ENCODE assay signal across 7 mouse cellular contexts in genomic region chr4:155869317-155870033, GRCm38 (mm10). TPM values are rescaled to one million over a fixed set of nuclear protein-coding genes. Genes with fewer than 3 reads are reported as not detected.
A peak's percentile ranks its signal among the peaks of the same experiment; 100 is the strongest.
DNase-seq lines count a peak whose midpoint lies in the region; ATAC-seq and TF ChIP-seq lines count a peak whose summit lies in the region.

Gene Cptp, minus strand, starts transcription at chr4:155869440.
Gene Ints11, plus strand, starts transcription at chr4:155869546.

- peaks cover 42% of the 10 kb centered on the region for H3K36me3 ChIP-seq in embryonic facial prominence, embryonic 12.5 days
- no peaks in the 10 kb centered on the region for H3K36me3 ChIP-seq in kidney, adult 2 months (ENCODE audit: control insufficient read depth, insufficient read depth, low read length)
- H3K36me3 ChIP-seq in limb, embryonic 12.5 days: peaks cover 55% of the 10 kb centered on the region
- H3K36me3 ChIP-seq in midbrain, embryonic 15.5 days (replicated peaks): peaks cover 32% of the 10 kb centered on the region
- H3K36me3 ChIP-seq in spleen, adult 2 months (ENCODE audit: control insufficient read depth, insufficient read depth, low read length): peaks cover 20% of the 10 kb centered on the region

- no peaks in the 10 kb centered on the region for H3K9me3 ChIP-seq in embryonic facial prominence, embryonic 12.5 days
- H3K9me3 ChIP-seq in limb, embryonic 12.5 days: no peaks in the 10 kb centered on the region
- no peaks in the 10 kb centered on the region for H3K9me3 ChIP-seq in midbrain, embryonic 15.5 days

- H3K9ac ChIP-seq in embryonic facial prominence, embryonic 12.5 days: peak within 1 kb of the TSS; percentile 81
- H3K9ac ChIP-seq in limb, embryonic 12.5 days (replicated peaks): peak within 1 kb of the TSS; percentile 81
- H3K9ac ChIP-seq in midbrain, embryonic 15.5 days: peak within 1 kb of the TSS; percentile 85

- H3K27me3 ChIP-seq in embryonic facial prominence, embryonic 12.5 days: no peaks in the 10 kb centered on the region
- no peaks in the 10 kb centered on the region for H3K27me3 ChIP-seq in kidney, adult 2 months (replicated peaks; ENCODE audit: control insufficient read depth, insufficient read depth, low read length)
- no peaks in the 10 kb centered on the region for H3K27me3 ChIP-seq in limb, embryonic 12.5 days
- no peaks in the 10 kb centered on the region for H3K27me3 ChIP-seq in midbrain, embryonic 15.5 days (replicated peaks)
- no peaks in the 10 kb centered on the region for H3K27me3 ChIP-seq in spleen, adult 2 months (ENCODE audit: control insufficient read depth, insufficient read depth, low read length)

- H3K27ac ChIP-seq in embryonic facial prominence, embryonic 12.5 days: peak within 1 kb of the TSS; percentile 67; the same call in 1 of the 2 replicates
- peak within 1 kb of the TSS; percentile 43; the same call in 1 of the 2 replicates for H3K27ac ChIP-seq in kidney, adult 2 months (ENCODE audit: insufficient read depth, low read depth, low read length)
- no peak within 1 kb of the TSS for H3K27ac ChIP-seq in limb, embryonic 12.5 days
- peak within 1 kb of the TSS; percentile 73 for H3K27ac ChIP-seq in midbrain, embryonic 15.5 days
- H3K27ac ChIP-seq in spleen, adult 2 months (ENCODE audit: insufficient read depth, low read length): peak within 1 kb of the TSS; percentile 50; the same call in 1 of the 2 replicates

- no peak for TF ChIP-seq POLR2A in kidney, adult 2 months (IDR thresholded peaks at IDR 0.05; ENCODE audit: low read depth, low read length)
- TF ChIP-seq POLR2A in spleen, adult 2 months (IDR thresholded peaks at IDR 0.05; ENCODE audit: low read depth, low read length): peak; percentile 76

- peak; percentile 34; the same call in 1 of the 2 replicates for TF ChIP-seq CTCF in kidney, adult 2 months (conservative IDR thresholded peaks at IDR 0.05; ENCODE audit: insufficient read depth, insufficient read length, low read depth, low read length)
- TF ChIP-seq CTCF in spleen, adult 2 months (IDR thresholded peaks at IDR 0.05; ENCODE audit: extremely low read depth, insufficient read depth, insufficient read length, insufficient replicate concordance): 0 out of 2 replicates have a peak, but pooled peaks have one; percentile 9

- peaks cover 16% of the 10 kb centered on the region for H3K4me1 ChIP-seq in embryonic facial prominence, embryonic 12.5 days
- no peaks in the 10 kb centered on the region; the same call in 1 of the 2 replicates for H3K4me1 ChIP-seq in kidney, adult 2 months (ENCODE audit: control insufficient read depth, insufficient read depth, low read length)
- peaks cover 21% of the 10 kb centered on the region for H3K4me1 ChIP-seq in limb, embryonic 12.5 days (replicated peaks)
- peaks cover 26% of the 10 kb centered on the region for H3K4me1 ChIP-seq in midbrain, embryonic 15.5 days
- H3K4me1 ChIP-seq in spleen, adult 2 months (ENCODE audit: control insufficient read depth, insufficient read depth, insufficient read length): peaks cover 6% of the 10 kb centered on the region; the same call in 1 of the 2 replicates

- H3K4me2 ChIP-seq in embryonic facial prominence, embryonic 12.5 days (replicated peaks): peak within 1 kb of the TSS; percentile 95
- peak within 1 kb of the TSS; percentile 85 for H3K4me2 ChIP-seq in limb, embryonic 12.5 days
- H3K4me2 ChIP-seq in midbrain, embryonic 15.5 days: peak within 1 kb of the TSS; percentile 97

- whole genome bisulfite sequencing in embryonic facial prominence, embryonic 12.5 days: under 1% methylated on average over 63 of the region's 63 CpGs
- under 1% methylated on average over 63 of the region's 63 CpGs for WGBS in kidney, adult 2 months
- WGBS in limb, embryonic 12.5 days: under 1% methylated on average over 63 of the region's 63 CpGs
- WGBS in midbrain, embryonic 15.5 days: under 1% methylated on average over 63 of the region's 63 CpGs
- under 1% methylated on average over 63 of the region's 63 CpGs for WGBS in spleen, adult 2 months

- H3K4me3 ChIP-seq in embryonic facial prominence, embryonic 12.5 days: peak within 1 kb of the TSS; percentile 76
- H3K4me3 ChIP-seq in kidney, adult 2 months (ENCODE audit: insufficient read depth, low read depth, low read length): peak within 1 kb of the TSS; percentile 90
- H3K4me3 ChIP-seq in limb, embryonic 12.5 days (replicated peaks): peak within 1 kb of the TSS; percentile 76
- peak within 1 kb of the TSS; percentile 86 for H3K4me3 ChIP-seq in midbrain, embryonic 15.5 days
- peak within 1 kb of the TSS; percentile 90 for H3K4me3 ChIP-seq in spleen, adult 2 months (ENCODE audit: extremely low read depth, insufficient read depth, insufficient read length)

- peak; percentile 89 for ATAC-seq in embryonic facial prominence, embryonic 12.5 days (ENCODE audit: insufficient number of reproducible peaks, insufficient read depth, low FRiP score, low TSS enrichment)
- ATAC-seq in limb, embryonic 12.5 days (ENCODE audit: insufficient number of reproducible peaks, insufficient read depth, low FRiP score, low TSS enrichment, low read depth): peak; percentile 95
- ATAC-seq in midbrain, embryonic 15.5 days (replicated peaks): peak; percentile 96

- peak; percentile 98 for DNase-seq in adrenal gland, postnatal 25 days
- peak; percentile 98 for DNase-seq in heart, adult 18-20 months
- peak; percentile 99 for DNase-seq in kidney, adult 2 months
- peak; percentile 79 to 96 for DNase-seq in spleen, adult 2 months (ENCODE audit: low read depth in 1 of 2, low spot score in 2 of 2)

RNA-seq across cellular contexts. Expression of gene Cptp, which starts in this region (rescaled TPM):
- total RNA-seq in adrenal gland, postnatal 25 days (2021): 13.8 and 23.0 TPM in 2 replicates
- 15.9 and 17.1 TPM in 2 replicates for polyA plus RNA-seq in embryonic facial prominence, embryonic 12.5 days (2016; fragmentation: Nextera tagmentation; extraction: Ambion mirVana)
- total RNA-seq in heart, adult 18-20 months (2021): 1 to 10 TPM; 6.2 to 8.0 TPM
- 46.2 and 53.1 TPM in 2 replicates for polyA plus RNA-seq in kidney, adult 2 months (2012; rRNA removed)
- 13.6 and 14.2 TPM in 2 replicates for polyA plus RNA-seq in limb, embryonic 12.5 days (2016; fragmentation: Nextera tagmentation; extraction: Ambion mirVana)
- 28.1 and 29.1 TPM in 2 replicates for polyA plus RNA-seq in midbrain, embryonic 15.5 days (2015; fragmentation: Nextera tagmentation; extraction: Ambion mirVana)
- polyA plus RNA-seq in spleen, adult 2 months (2012; rRNA removed): 18.9 and 19.8 TPM in 2 replicates

RNA-seq across cellular contexts. Expression of gene Ints11, which starts in this region (rescaled TPM):
- total RNA-seq in adrenal gland, postnatal 25 days (2021): 32.4 and 36.9 TPM in 2 replicates
- 83.7 and 85.4 TPM in 2 replicates for polyA plus RNA-seq in embryonic facial prominence, embryonic 12.5 days (2016; fragmentation: Nextera tagmentation; extraction: Ambion mirVana)
- total RNA-seq in heart, adult 18-20 months (2021): 10 to 100 TPM; 14.7 to 14.9 TPM
- 26.0 and 28.9 TPM in 2 replicates for polyA plus RNA-seq in kidney, adult 2 months (2012; rRNA removed)
- 82.0 and 82.9 TPM in 2 replicates for polyA plus RNA-seq in limb, embryonic 12.5 days (2016; fragmentation: Nextera tagmentation; extraction: Ambion mirVana)
- 80.6 and 83.6 TPM in 2 replicates for polyA plus RNA-seq in midbrain, embryonic 15.5 days (2015; fragmentation: Nextera tagmentation; extraction: Ambion mirVana)
- polyA plus RNA-seq in spleen, adult 2 months (2012; rRNA removed): 31.8 and 36.3 TPM in 2 replicates
